Mouse (Mus musculus): ENCODE data around the gene Smu1.

Gene Smu1

DNA sequence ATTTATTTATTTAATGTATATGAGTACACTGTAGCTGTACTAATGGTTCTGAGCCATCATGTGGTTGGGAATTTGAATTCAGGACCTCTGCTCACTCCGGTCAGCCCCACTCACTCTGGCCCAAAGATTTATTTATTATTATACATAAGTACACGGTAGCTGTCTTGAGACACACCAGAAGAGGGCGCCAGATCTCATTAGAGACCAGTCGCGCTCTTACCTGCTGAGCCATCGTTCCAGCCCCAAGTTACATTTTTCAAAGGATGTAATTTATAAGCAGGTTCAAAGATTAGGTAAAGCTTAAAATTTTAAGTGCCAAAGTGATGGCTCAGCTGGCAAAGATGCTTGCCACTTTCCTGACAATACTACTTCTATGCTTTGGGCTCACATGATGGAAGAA lies 20.9 kb upstream of the Smu1 start:
- ChIA-PET CTCF (interaction anchor here in 3 of 4 experiments (0.6 to 2.0 kb wide), 10 partner anchors 45 to 278 kb away, joined by 3 to 7 read pairs (median 4); no protein-coding TSS in a partner anchor), POLR2A (interaction anchor here in 3 of 4 experiments (0.7 to 4.5 kb wide), 12 partner anchors 16 to 971 kb away, joined by 3 to 25 read pairs (median 6); partner anchors contain the start of genes B4galt1 (in 1 of the 3), Bag1 (in 1 of the 3), Chmp5 (in 1 of the 3) and Dnaja1 (in 1 of the 3))

- ChIA-PET CTCF (interaction anchor here in 3 of 4 experiments (0.5 to 2.0 kb wide), 6 partner anchors 9 to 353 kb away, joined by 3 to 7 read pairs (median 4); no protein-coding TSS in a partner anchor), POLR2A (interaction anchor here in 3 of 4 experiments (0.5 to 4.5 kb wide), 24 partner anchors 8 to 507 kb away, joined by 3 to 25 read pairs (median 5); partner anchors contain the start of genes Bag1 (in 2 of the 3), Chmp5 (in 2 of the 3), B4galt1 (in 1 of the 3) and Topors (in 1 of the 3))
These were observed 19.4 kb upstream of the Smu1 start for GRCm38 (mm10) chr4:40777116-40777515.

- ChIA-PET CTCF (interaction anchor here in 1 of 4 experiments (1.2 to 1.6 kb wide), 3 partner anchors 9 to 131 kb away, joined by 3 to 6 read pairs (median 5); no protein-coding TSS in a partner anchor), POLR2A (interaction anchor here in 3 of 4 experiments (0.6 to 4.5 kb wide), 24 partner anchors 9 to 195 kb away, joined by 3 to 25 read pairs (median 4); partner anchors contain the start of genes Bag1 (in 3 of the 3), Chmp5 (in 3 of the 3), B4galt1 (in 1 of the 3) and Dnaja1 (in 1 of the 3))
These were observed 18.7 kb upstream of the Smu1 start for GRCm38 (mm10) chr4:40776416-40776815.

DNA sequence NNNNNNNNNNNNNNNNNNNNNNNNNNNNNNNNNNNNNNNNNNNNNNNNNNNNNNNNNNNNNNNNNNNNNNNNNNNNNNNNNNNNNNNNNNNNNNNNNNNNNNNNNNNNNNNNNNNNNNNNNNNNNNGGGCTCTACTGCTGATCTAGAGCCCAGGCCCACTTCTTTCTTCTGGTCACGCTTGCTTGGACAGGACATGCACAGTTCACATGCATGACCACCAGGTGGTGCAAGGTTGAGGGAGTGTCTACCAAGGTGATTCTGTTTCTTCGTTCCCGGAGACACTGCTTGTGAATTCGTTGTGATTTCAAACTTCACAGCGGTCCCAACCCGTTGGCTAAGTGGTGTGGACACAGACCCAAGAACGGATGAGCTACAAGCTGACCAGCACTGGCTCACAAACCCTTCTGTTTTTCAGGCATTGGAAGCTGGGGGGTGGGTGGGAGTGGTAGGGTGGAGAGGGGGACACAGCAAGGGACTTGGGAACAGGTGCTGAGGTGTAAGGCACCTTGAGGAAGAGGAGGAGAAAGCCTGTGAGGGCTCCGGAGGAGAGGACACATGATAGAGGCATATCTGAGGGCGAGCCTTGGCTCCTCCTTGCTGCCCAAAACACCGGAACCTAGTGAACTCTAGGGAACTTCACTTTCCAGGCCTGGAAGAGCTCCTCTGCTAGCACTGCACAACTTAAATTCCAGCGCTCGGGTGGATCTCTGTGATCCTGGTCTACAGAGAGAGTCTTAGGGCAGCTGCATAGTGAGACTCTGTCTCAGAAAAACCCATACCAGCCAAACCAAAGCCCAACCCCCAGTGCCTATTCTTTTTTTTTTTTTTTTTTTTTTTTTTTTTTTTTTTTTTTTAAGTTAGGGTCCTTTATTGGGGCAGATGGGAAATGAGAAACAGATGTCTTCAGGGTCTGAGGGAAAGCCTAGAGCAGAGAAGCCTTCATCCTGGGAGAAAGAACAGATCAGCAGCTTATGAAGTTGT lies 16.8 kb upstream of the Smu1 start:
- ChIA-PET POLR2A (interaction anchor here in 3 of 4 experiments (0.6 to 4.5 kb wide), 24 partner anchors 11 to 1345 kb away, joined by 3 to 25 read pairs (median 3); partner anchors contain the start of genes B4galt1 (in 1 of the 3), Bag1 (in 1 of the 3) and Chmp5 (in 1 of the 3)), CTCF (interaction anchor here (0.5 to 3.5 kb wide), 28 partner anchors 9 to 369 kb away, joined by 3 to 30 read pairs (median 4); partner anchors contain the start of gene Chmp5 (in 1 of the 4))

DNA sequence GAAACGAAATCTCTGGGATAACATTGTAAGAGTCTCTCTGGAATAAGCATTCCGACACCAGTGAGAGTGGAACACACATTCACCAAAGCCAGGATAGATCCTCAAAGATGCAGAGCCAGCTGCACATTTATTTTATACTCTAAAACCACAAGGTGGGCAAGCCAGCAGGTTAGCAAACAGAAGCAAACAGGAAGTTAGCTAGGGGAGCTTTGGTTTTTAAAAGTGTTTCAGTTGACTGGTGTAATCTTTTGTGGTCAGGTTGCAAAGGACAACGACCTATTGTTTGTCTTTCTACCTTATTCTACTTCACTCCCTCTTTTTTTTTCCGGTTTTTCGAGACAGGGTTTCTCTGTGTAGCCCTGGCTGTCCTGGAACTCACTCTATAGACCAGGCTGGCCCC lies 2.2 kb upstream of the Smu1 start:
- CTCF ChIA-PET, result no interaction called here
- POLR2A ChIA-PET, result interaction anchor here in 2 of 4 experiments (0.7 to 0.9 kb wide), 4 partner anchors 96 to 604 kb away, joined by 3 read pairs; partner anchors contain the start of genes Bag1 (in 1 of the 2) and Chmp5 (in 1 of the 2)

- CTCF ChIA-PET, result interaction anchor here in 1 of 4 experiments (1.4 kb wide), 1 partner anchor 191 kb away, joined by 3 read pairs; the partner anchor contains the start of genes Bag1 and Chmp5
- POLR2A ChIA-PET, result interaction anchor here in 3 of 4 experiments (0.6 to 2.6 kb wide), 22 partner anchors 9 to 488 kb away, joined by 3 to 24 read pairs (median 4); partner anchors contain the start of genes Dnaja1 (in 2 of the 3), B4galt1 (in 1 of the 3), Smim27 (in 1 of the 3) and Topors (in 1 of the 3)
These were observed 455 bp downstream of the Smu1 start for GRCm38 (mm10) chr4:40757157-40757779.

DNA sequence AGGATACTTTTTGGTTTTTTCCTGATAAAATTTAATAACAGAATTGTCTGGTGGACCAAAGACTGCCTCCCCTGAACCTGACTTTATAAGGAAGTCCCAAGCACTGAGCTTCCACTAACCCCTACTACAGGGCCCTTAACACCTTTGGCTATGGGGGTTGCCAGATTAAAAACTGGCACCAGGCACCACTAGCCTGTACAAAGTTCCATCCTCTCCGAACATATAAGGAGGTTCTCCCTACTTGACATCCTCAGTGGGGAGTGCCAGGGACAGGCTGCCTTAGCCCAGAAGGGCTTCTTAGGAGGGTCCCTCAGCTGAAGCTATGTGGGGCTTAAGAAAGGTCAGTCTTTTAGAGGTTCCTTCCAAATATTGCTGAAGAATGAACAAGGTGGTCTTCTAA lies 22.4 kb downstream of the Smu1 start:
- POLR2A ChIA-PET, result interaction anchor here in 2 of 4 experiments (0.6 to 9.0 kb wide), 13 partner anchors 10 to 646 kb away, joined by 3 to 124 read pairs (median 5); partner anchors contain the start of genes Dnaja1 (in 2 of the 2) and Smu1 (in 1 of the 2)
- CTCF ChIA-PET, result interaction anchor here in 1 of 4 experiments (0.8 kb wide), 1 partner anchor 10 kb away, joined by 5 read pairs; no protein-coding TSS in a partner anchor

GRCm38 (mm10) chr4:40731262-40731661 lies 26.5 kb downstream of the Smu1 start:
- CTCF ChIA-PET, result interaction anchor here in 1 of 4 experiments (0.6 kb wide), 1 partner anchor 240 kb away, joined by 5 read pairs; no protein-coding TSS in a partner anchor

GRCm38 (mm10) chr4:40727247-40727646 lies 30.5 kb downstream of the Smu1 start:
- ChIA-PET CTCF (interaction anchor here in 1 of 4 experiments (0.9 kb wide), 1 partner anchor 47 kb away, joined by 3 read pairs; no protein-coding TSS in a partner anchor), POLR2A (interaction anchor here in 3 of 4 experiments (0.6 to 7.8 kb wide), 15 partner anchors 9 to 525 kb away, joined by 3 to 124 read pairs (median 4); partner anchors contain the start of genes Aptx (in 1 of the 3), Bag1 (in 1 of the 3) and Chmp5 (in 1 of the 3))

More at GRCm38 (mm10) chr4:40731262-40731661, 26.5 kb downstream of the Smu1 start:
- POLR2A ChIA-PET, result interaction anchor here in 2 of 4 experiments (0.7 to 4.4 kb wide), 8 partner anchors 8 to 463 kb away, joined by 3 to 28 read pairs (median 9); partner anchors contain the start of gene Dnaja1 (in 2 of the 2)

DNA sequence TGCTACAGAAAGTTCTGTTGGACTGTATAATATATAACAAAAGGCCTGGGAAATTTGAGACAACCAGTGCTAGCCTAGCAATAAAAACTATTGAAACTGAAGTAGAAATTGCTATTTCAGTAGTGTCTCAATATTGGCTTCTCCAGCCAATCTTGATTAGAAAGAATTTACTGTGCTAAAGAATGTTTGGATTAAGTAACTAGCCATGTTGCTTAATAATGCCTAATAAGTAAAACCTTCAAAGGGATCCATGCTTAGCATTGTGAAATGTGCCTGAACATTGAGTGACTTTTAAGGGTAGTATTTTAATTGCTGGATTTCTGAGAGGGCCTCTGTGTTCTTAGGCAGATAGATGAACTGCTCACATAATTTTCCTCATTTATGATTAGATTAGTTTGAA lies 32.2 kb downstream of the Smu1 start:
- CTCF ChIA-PET, result interaction anchor here in 1 of 4 experiments (0.7 kb wide), 1 partner anchor 227 kb away, joined by 3 read pairs; no protein-coding TSS in a partner anchor
- POLR2A ChIA-PET, result interaction anchor here in 2 of 4 experiments (0.9 to 7.8 kb wide), 17 partner anchors 8 to 740 kb away, joined by 3 to 124 read pairs (median 6); partner anchors contain the start of genes Aptx (in 2 of the 2), Topors (in 2 of the 2), Bag1 (in 1 of the 2) and Chmp5 (in 1 of the 2)

DNA sequence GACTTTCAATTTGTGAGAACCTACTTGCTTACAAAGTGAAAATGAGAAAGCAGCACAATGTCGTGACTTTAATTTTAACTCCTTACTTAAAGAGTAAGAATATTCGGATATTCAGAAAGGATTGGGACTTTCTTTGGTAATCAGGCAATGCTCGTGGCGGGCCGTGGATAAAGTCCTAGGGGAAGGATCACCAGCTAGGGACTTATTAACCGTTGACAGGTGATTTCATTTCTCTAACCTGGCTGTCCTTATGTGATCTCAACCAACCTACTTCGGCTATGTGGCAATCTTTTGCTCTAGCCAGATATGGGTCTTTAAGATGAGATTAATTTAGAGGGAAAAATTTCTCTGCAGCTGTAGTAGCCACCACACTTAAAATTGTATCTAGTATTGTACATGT lies 32.6 kb downstream of the Smu1 start:
- POLR2A ChIA-PET, result interaction anchor here in 2 of 4 experiments (0.6 to 7.8 kb wide), 21 partner anchors 9 to 740 kb away, joined by 3 to 124 read pairs (median 4); partner anchors contain the start of genes Aptx (in 2 of the 2), Topors (in 2 of the 2), Aco1 (in 1 of the 2) and B4galt1 (in 1 of the 2)
- CTCF ChIA-PET, result interaction anchor here in 1 of 4 experiments (0.6 kb wide), 1 partner anchor 154 kb away, joined by 3 read pairs; no protein-coding TSS in a partner anchor

GRCm38 (mm10) chr4:40722687-40723460 lies 34.8 kb downstream of the Smu1 start:
- ChIA-PET CTCF (interaction anchor here in 1 of 4 experiments (2.4 kb wide), 1 partner anchor 42 kb away, joined by 5 read pairs; no protein-coding TSS in a partner anchor), POLR2A (interaction anchor here (0.6 to 7.8 kb wide), 57 partner anchors 8 to 592 kb away, joined by 3 to 124 read pairs (median 4); partner anchors contain the start of genes Aptx (in 2 of the 4), B4galt1 (in 2 of the 4), Ddx58 (in 2 of the 4) and Smim27 (in 2 of the 4))

GRCm38 (mm10) chr4:40722011-40722666 lies 35.6 kb downstream of the Smu1 start, which contains the start of gene Dnaja1:
TSS of gene Dnaja1 (plus strand) at chr4:40722150.
- CTCF ChIA-PET, result interaction anchor here in 1 of 4 experiments (0.6 to 2.4 kb wide), 2 partner anchors 42 to 193 kb away, joined by 3 to 5 read pairs; no protein-coding TSS in a partner anchor
- POLR2A ChIA-PET, result interaction anchor here (0.6 to 7.8 kb wide), 71 partner anchors 8 to 593 kb away, joined by 3 to 124 read pairs (median 4); partner anchors contain the start of genes Smim27 (in 4 of the 4), Topors (in 4 of the 4), Aptx (in 3 of the 4) and Aco1 (in 2 of the 4)

DNA sequence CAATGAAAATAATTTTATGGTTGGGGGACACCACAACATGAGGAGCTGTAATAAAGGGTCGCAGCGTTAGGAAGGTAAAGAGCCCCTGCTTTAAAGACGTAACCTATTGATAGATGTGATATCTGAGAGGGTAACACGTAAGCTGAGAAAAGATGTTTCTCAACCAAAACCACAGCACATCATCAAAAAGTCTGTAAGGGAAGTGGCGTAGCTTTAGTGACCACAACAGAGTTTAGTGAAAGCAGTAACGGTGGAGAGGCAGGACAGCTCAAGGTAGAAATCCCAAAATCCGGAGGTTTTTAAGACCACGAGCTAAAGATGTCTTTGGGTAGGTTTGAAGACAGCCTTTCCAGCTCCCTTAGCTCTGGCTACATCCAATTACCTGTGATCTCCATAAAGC lies 36.8 kb downstream of the Smu1 start:
- ChIA-PET POLR2A (interaction anchor here (0.9 to 7.8 kb wide), 32 partner anchors 7 to 594 kb away, joined by 3 to 124 read pairs (median 8); partner anchors contain the start of genes Aptx (in 3 of the 4), Smim27 (in 3 of the 4), Topors (in 3 of the 4) and Aco1 (in 2 of the 4)), CTCF (interaction anchor here in 2 of 4 experiments (0.6 to 2.4 kb wide), 2 partner anchors 40 to 136 kb away, joined by 5 to 6 read pairs; no protein-coding TSS in a partner anchor)

GRCm38 (mm10) chr4:40717141-40717540 lies 40.6 kb downstream of the Smu1 start:
- POLR2A ChIA-PET, result interaction anchor here in 3 of 4 experiments (0.7 to 2.3 kb wide), 9 partner anchors 8 to 448 kb away, joined by 3 to 12 read pairs (median 3); partner anchors contain the start of genes Aptx (in 2 of the 3), Smim27 (in 1 of the 3) and Topors (in 1 of the 3)
- CTCF ChIA-PET, result no interaction called here

All from embryonic stem cell, embryonic (primary cell).